Comparison of ENCODE assay signal across 12 mouse cellular contexts in genomic region chr3:149246935-149247625, GRCm38 (mm10).
A peak's percentile ranks its signal among the peaks of the same experiment; 100 is the strongest.
DNase-seq lines count a peak whose midpoint lies in the region; ATAC-seq and TF ChIP-seq lines count a peak whose summit lies in the region.
"Had no signal": no experiment of that assay in that cellular context is flagged by ENCODE, and none has a peak within 500 bp of the region (broad histone marks: within the 10 kb centered on the region; RNA-seq: fewer than 3 reads in every experiment).

No protein-coding gene starts in this region.

- no peak for TF ChIP-seq CTCF in kidney, postnatal 0 days (IDR thresholded peaks at IDR 0.05; ENCODE audit: low read depth)
- no peak; the same call in 1 of the 2 replicates for TF ChIP-seq CTCF in midbrain, postnatal 0 days (IDR thresholded peaks at IDR 0.05)

- no peak overlapping the region for H3K4me2 ChIP-seq in kidney, postnatal 0 days (ENCODE audit: low read length)
- no peak overlapping the region for H3K4me2 ChIP-seq in kidney, embryonic 16.5 days (replicated peaks; ENCODE audit: low read depth, low read length)
- H3K4me2 ChIP-seq in neural tube, embryonic 12.5 days (replicated peaks) = peak overlapping the region; percentile 22; the same call in 1 of the 2 replicates
- peak overlapping the region; percentile 40 for H3K4me2 ChIP-seq in forebrain, embryonic 14.5 days (ENCODE audit: low read length)
- H3K4me2 ChIP-seq in midbrain, postnatal 0 days (ENCODE audit: low read depth, low read length, poor library complexity, severe bottlenecking) = 0 out of 2 replicates have a peak overlapping the region, but pooled peaks have one; percentile 1
- H3K4me2 ChIP-seq: liver, embryonic 15.5 days had no signal

- H3K4me1 ChIP-seq in kidney, postnatal 0 days (replicated peaks; ENCODE audit: insufficient read depth, low read length) = no peaks in the 10 kb centered on the region
- no peaks in the 10 kb centered on the region for H3K4me1 ChIP-seq in kidney, embryonic 16.5 days (ENCODE audit: insufficient read depth, low read length)
- peaks cover under 1% of the 10 kb centered on the region; the same call in 1 of the 2 replicates for H3K4me1 ChIP-seq in neural tube, embryonic 12.5 days
- peaks cover 10% of the 10 kb centered on the region; the same call in 1 of the 2 replicates for H3K4me1 ChIP-seq in forebrain, embryonic 14.5 days (ENCODE audit: control insufficient read depth, insufficient read depth, low read length)
- no peaks in the 10 kb centered on the region for H3K4me1 ChIP-seq in midbrain, postnatal 0 days (ENCODE audit: insufficient read depth, low read length)
- H3K4me1 ChIP-seq: liver, embryonic 15.5 days had no signal

- H3K9ac ChIP-seq in kidney, postnatal 0 days (ENCODE audit: low read depth, low read length) = no peak overlapping the region
- H3K9ac ChIP-seq in kidney, embryonic 16.5 days (replicated peaks; ENCODE audit: low read length) = no peak overlapping the region
- H3K9ac ChIP-seq in neural tube, embryonic 12.5 days = no peak overlapping the region
- H3K9ac ChIP-seq in forebrain, embryonic 14.5 days (ENCODE audit: low read length) = no peak overlapping the region
- H3K9ac ChIP-seq in midbrain, postnatal 0 days (replicated peaks; ENCODE audit: low read length, poor library complexity, severe bottlenecking) = no peak overlapping the region
- H3K9ac ChIP-seq: liver, embryonic 15.5 days had no signal

- H3K27ac ChIP-seq in kidney, postnatal 0 days = no peak overlapping the region
- no peak overlapping the region for H3K27ac ChIP-seq in kidney, embryonic 16.5 days (ENCODE audit: low read length)
- H3K27ac ChIP-seq in neural tube, embryonic 12.5 days = no peak overlapping the region
- H3K27ac ChIP-seq in forebrain, embryonic 14.5 days (ENCODE audit: low read depth, low read length) = peak overlapping the region; percentile 21; the same call in 1 of the 2 replicates
- no peak overlapping the region for H3K27ac ChIP-seq in midbrain, postnatal 0 days (ENCODE audit: low read depth, low read length)
- H3K27ac ChIP-seq: liver, embryonic 15.5 days had no signal

- H3K4me3 ChIP-seq in kidney, postnatal 0 days (replicated peaks; ENCODE audit: low read depth, low read length) = no peak overlapping the region
- H3K4me3 ChIP-seq in kidney, embryonic 16.5 days (ENCODE audit: low read length) = no peak overlapping the region
- H3K4me3 ChIP-seq in neural tube, embryonic 12.5 days = no peak overlapping the region
- H3K4me3 ChIP-seq in forebrain, embryonic 14.5 days (ENCODE audit: low read depth, low read length) = no peak overlapping the region
- no peak overlapping the region for H3K4me3 ChIP-seq in midbrain, postnatal 0 days (ENCODE audit: low read depth, low read length)
- H3K4me3 ChIP-seq: liver, embryonic 15.5 days had no signal

- no peaks in the 10 kb centered on the region for H3K36me3 ChIP-seq in kidney, postnatal 0 days (ENCODE audit: insufficient read depth, low read length)
- no peaks in the 10 kb centered on the region for H3K36me3 ChIP-seq in kidney, embryonic 16.5 days (ENCODE audit: insufficient read depth, low read length)
- H3K36me3 ChIP-seq in neural tube, embryonic 12.5 days = no peaks in the 10 kb centered on the region
- no peaks in the 10 kb centered on the region for H3K36me3 ChIP-seq in forebrain, embryonic 14.5 days (ENCODE audit: control insufficient read depth, insufficient read depth, low read length)
- H3K36me3 ChIP-seq in midbrain, postnatal 0 days (ENCODE audit: insufficient read depth, low read length) = no peaks in the 10 kb centered on the region
- H3K36me3 ChIP-seq: liver, embryonic 15.5 days had no signal

- WGBS in kidney, postnatal 0 days = 48% methylated on average over 10 of the region's 10 CpGs
- 55% methylated on average over 10 of the region's 10 CpGs for WGBS in kidney, embryonic 16.5 days
- WGBS in neural tube, embryonic 12.5 days = 46% methylated on average over 10 of the region's 10 CpGs
- WGBS in forebrain, embryonic 14.5 days = 22% methylated on average over 10 of the region's 10 CpGs
- 51% methylated on average over 10 of the region's 10 CpGs for WGBS in midbrain, postnatal 0 days

- ATAC-seq in kidney, postnatal 0 days (replicated peaks; ENCODE audit: low FRiP score, low read depth) = no peak
- ATAC-seq in kidney, embryonic 16.5 days (ENCODE audit: low FRiP score, low TSS enrichment) = no peak
- ATAC-seq in neural tube, embryonic 12.5 days (ENCODE audit: low FRiP score, low read depth) = peak; percentile 4; the same call in 1 of the 2 replicates
- ATAC-seq in forebrain, embryonic 14.5 days = peak; percentile 74
- ATAC-seq in midbrain, postnatal 0 days (ENCODE audit: low FRiP score) = no peak
- no peak for ATAC-seq in CD4-positive, CD25-positive, alpha-beta regulatory T cell, adult 4 months

- no peaks in the 10 kb centered on the region for H3K27me3 ChIP-seq in kidney, postnatal 0 days (ENCODE audit: insufficient read depth, low read length)
- H3K27me3 ChIP-seq in kidney, embryonic 16.5 days (ENCODE audit: insufficient read depth, low read length) = 0 out of 2 replicates have a peak, but pooled peaks cover 2% of the 10 kb centered on the region
- H3K27me3 ChIP-seq in neural tube, embryonic 12.5 days (replicated peaks) = no peaks in the 10 kb centered on the region
- H3K27me3 ChIP-seq in forebrain, embryonic 14.5 days (replicated peaks; ENCODE audit: control insufficient read depth, insufficient read depth, low read length) = no peaks in the 10 kb centered on the region
- H3K27me3 ChIP-seq in midbrain, postnatal 0 days (ENCODE audit: insufficient read depth, low read length) = no peaks in the 10 kb centered on the region
- H3K27me3 ChIP-seq: liver, embryonic 15.5 days had no signal

- H3K9me3 ChIP-seq in kidney, postnatal 0 days (replicated peaks; ENCODE audit: low read length) = no peaks in the 10 kb centered on the region
- no peaks in the 10 kb centered on the region for H3K9me3 ChIP-seq in kidney, embryonic 16.5 days (ENCODE audit: low read length)
- H3K9me3 ChIP-seq in neural tube, embryonic 12.5 days = no peaks in the 10 kb centered on the region
- H3K9me3 ChIP-seq in forebrain, embryonic 14.5 days (replicated peaks; ENCODE audit: control insufficient read depth, low read length) = no peaks in the 10 kb centered on the region
- no peaks in the 10 kb centered on the region for H3K9me3 ChIP-seq in midbrain, postnatal 0 days (ENCODE audit: low read length)
- H3K9me3 ChIP-seq: liver, embryonic 15.5 days had no signal

- DNase-seq in kidney, postnatal 0 days (ENCODE audit: low spot score) = peak; percentile 12
- DNase-seq in neural tube, embryonic 10.5 days (ENCODE audit: extremely low spot score, low spot score) = no peak
- DNase-seq in forebrain, embryonic 14.5 days (ENCODE audit: low spot score) = peak; percentile 80
- DNase-seq in midbrain, postnatal 0 days (ENCODE audit: low spot score) = peak; percentile 50
- DNase-seq in adrenal gland, adult 18-20 months (ENCODE audit: low spot score in 2 of 2) = no peak
- DNase-seq: adrenal gland, adult 2 months; cerebellum, adult 9-11 months; kidney, postnatal 25 days had no signal

Comparison
In these comparisons a context has a peak if more than half of its experiments do, and no peak if none do; other contexts are left out.
1. ATAC-seq: peak in neural tube, embryonic 12.5 days (single experiment) and forebrain, embryonic 14.5 days (single experiment); none in kidney, postnatal 0 days (single experiment), kidney, embryonic 16.5 days (single experiment), midbrain, postnatal 0 days (single experiment) and CD4-positive, CD25-positive, alpha-beta regulatory T cell, adult 4 months (single experiment).
2. DNase-seq: peak in kidney, postnatal 0 days (single experiment), forebrain, embryonic 14.5 days (single experiment) and midbrain, postnatal 0 days (single experiment); none in neural tube, embryonic 10.5 days (single experiment) and adrenal gland, adult 18-20 months (0 of 2).
3. H3K4me2 ChIP-seq: peak in neural tube, embryonic 12.5 days (single experiment), forebrain, embryonic 14.5 days (single experiment) and midbrain, postnatal 0 days (single experiment); none in kidney, postnatal 0 days (single experiment) and kidney, embryonic 16.5 days (single experiment).